In the genomic region with DNA sequence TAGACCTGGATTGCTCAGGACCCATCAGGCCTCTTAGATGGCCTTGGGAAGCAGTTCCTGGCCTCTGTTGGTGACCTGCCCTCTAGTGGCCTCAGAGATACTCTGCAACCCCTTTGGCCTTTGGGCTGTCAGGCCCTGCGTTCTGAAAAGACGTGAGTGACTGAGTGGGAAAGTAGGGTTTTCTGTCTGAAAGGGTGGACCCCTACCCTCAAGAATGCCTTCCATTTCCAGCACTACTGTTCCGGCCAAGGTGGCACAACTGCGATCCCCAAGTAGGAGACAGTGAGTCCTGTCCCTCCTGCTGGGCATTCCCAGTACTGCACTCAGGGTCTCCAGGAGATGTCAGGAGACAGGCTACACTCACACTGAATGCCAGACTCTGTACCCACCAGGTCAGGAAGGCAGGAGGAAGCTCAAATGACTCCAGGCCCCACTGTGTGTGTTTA, we compare ENCODE assay signal across 8 mouse cellular contexts. TPM values are rescaled to one million over a fixed set of nuclear protein-coding genes. Genes with fewer than 3 reads are reported as not detected.
DNase-seq lines count a peak whose midpoint lies in the region; ATAC-seq and TF ChIP-seq lines count a peak whose summit lies in the region.

No protein-coding gene starts in this region.

- 11% methylated on average over 4 of the region's 4 CpGs for whole genome bisulfite sequencing in embryonic facial prominence, embryonic 13.5 days
- WGBS in heart, embryonic 13.5 days, result 4% methylated on average over 4 of the region's 4 CpGs
- WGBS in lung, postnatal 0 days, result 0% methylated on average over 4 of the region's 4 CpGs

- H3K27me3 ChIP-seq in embryonic facial prominence, embryonic 13.5 days, result no peaks in the 10 kb centered on the region
- peaks cover 5% of the 10 kb centered on the region; the same call in 1 of the 2 replicates for H3K27me3 ChIP-seq in heart, embryonic 13.5 days (replicated peaks)
- H3K27me3 ChIP-seq in lung, postnatal 0 days (replicated peaks; ENCODE audit: insufficient read depth, low read length), result no peaks in the 10 kb centered on the region

- H3K27ac ChIP-seq in embryonic facial prominence, embryonic 13.5 days, result no peak overlapping the region
- no peak overlapping the region for H3K27ac ChIP-seq in heart, embryonic 13.5 days (replicated peaks)
- H3K27ac ChIP-seq in lung, postnatal 0 days (ENCODE audit: low read length), result no peak overlapping the region

- no peak for ATAC-seq in embryonic facial prominence, embryonic 13.5 days (ENCODE audit: insufficient number of reproducible peaks, insufficient read depth, low FRiP score, low TSS enrichment, low read depth)
- ATAC-seq in heart, embryonic 13.5 days (ENCODE audit: extremely low read depth, insufficient number of reproducible peaks, low FRiP score, low TSS enrichment), result no peak
- ATAC-seq in lung, postnatal 0 days, result peak; percentile 62

- peak; percentile 24 for DNase-seq in CD4-positive helper T cell, adult 2 months (ENCODE audit: low read depth, low spot score)
- peak; percentile 80 to 83 for DNase-seq in adrenal gland, postnatal 36 days
- DNase-seq in kidney, postnatal 36 days, result peak; percentile 79 to 93
- peak; percentile 67 for DNase-seq in lung, postnatal 0 days (ENCODE audit: low spot score)
- DNase-seq in ovary, postnatal 10 days (ENCODE audit: low spot score), result peak; percentile 65
- DNase-seq in urinary bladder, adult 2 months (ENCODE audit: low spot score), result peak; percentile 54

- H3K36me3 ChIP-seq in embryonic facial prominence, embryonic 13.5 days, result no peaks in the 10 kb centered on the region
- H3K36me3 ChIP-seq in heart, embryonic 13.5 days, result no peaks in the 10 kb centered on the region
- no peaks in the 10 kb centered on the region for H3K36me3 ChIP-seq in lung, postnatal 0 days (ENCODE audit: insufficient read depth, low read length)

- no peaks in the 10 kb centered on the region for H3K9me3 ChIP-seq in embryonic facial prominence, embryonic 13.5 days
- no peaks in the 10 kb centered on the region for H3K9me3 ChIP-seq in heart, embryonic 13.5 days
- H3K9me3 ChIP-seq in lung, postnatal 0 days (ENCODE audit: low read length), result no peaks in the 10 kb centered on the region

- H3K4me2 ChIP-seq in embryonic facial prominence, embryonic 13.5 days, result peak overlapping the region; percentile 41
- H3K4me2 ChIP-seq in heart, embryonic 13.5 days, result peak overlapping the region; percentile 56
- H3K4me2 ChIP-seq in lung, postnatal 0 days (replicated peaks; ENCODE audit: low read depth, low read length), result peak overlapping the region; percentile 40

- H3K4me1 ChIP-seq in embryonic facial prominence, embryonic 13.5 days, result peaks cover 10% of the 10 kb centered on the region
- 0 out of 2 replicates have a peak, but pooled peaks cover 12% of the 10 kb centered on the region for H3K4me1 ChIP-seq in heart, embryonic 13.5 days
- no peaks in the 10 kb centered on the region for H3K4me1 ChIP-seq in lung, postnatal 0 days (ENCODE audit: insufficient read depth, low read depth, low read length)

- no peak overlapping the region for H3K4me3 ChIP-seq in embryonic facial prominence, embryonic 13.5 days
- H3K4me3 ChIP-seq in heart, embryonic 13.5 days, result peak overlapping the region; percentile 22; the same call in 1 of the 2 replicates
- H3K4me3 ChIP-seq in lung, postnatal 0 days (ENCODE audit: low read depth, low read length), result no peak overlapping the region

- H3K9ac ChIP-seq in embryonic facial prominence, embryonic 13.5 days, result no peak overlapping the region
- no peak overlapping the region for H3K9ac ChIP-seq in heart, embryonic 13.5 days
- no peak overlapping the region for H3K9ac ChIP-seq in lung, postnatal 0 days (replicated peaks; ENCODE audit: low read depth)

- TF ChIP-seq EP300 in lung, postnatal 0 days (IDR thresholded peaks at IDR 0.05), result no peak

- peak; percentile 93 for TF ChIP-seq CTCF in lung, postnatal 0 days (IDR thresholded peaks at IDR 0.05)

RNA-seq across cellular contexts. Expression of gene Emx1, which starts 51.8 kb away (rescaled TPM):
- total RNA-seq in adrenal gland, postnatal 36 days (2021), result not detected
- polyA plus RNA-seq in embryonic facial prominence, embryonic 13.5 days (2015; fragmentation: Nextera tagmentation; extraction: Ambion mirVana), result 0.35 and 0.47 TPM in 2 replicates
- 0.11 TPM in 1 of 2 replicates, not detected in the other for polyA plus RNA-seq in heart, embryonic 13.5 days (2015; fragmentation: Nextera tagmentation; extraction: Ambion mirVana)
- polyA plus RNA-seq in lung, postnatal 0 days (2015; fragmentation: Nextera tagmentation; extraction: Ambion mirVana), result not detected in 2 replicates
- 0.04 TPM in 1 of 2 replicates, not detected in the other for polyA plus RNA-seq in urinary bladder, adult 2 months (2012; rRNA removed)

Comparison
In these comparisons a context has a peak if more than half of its experiments do, and no peak if none do; other contexts are left out.
1. DNase-seq: peak in every context shown above with its lines; median percentile 86 in kidney, postnatal 36 days; 82 in adrenal gland, postnatal 36 days; 67 in lung, postnatal 0 days; 65 in ovary, postnatal 10 days; 54 in urinary bladder, adult 2 months; 24 in CD4-positive helper T cell, adult 2 months.